Comparison of ENCODE assay signal across 8 mouse cellular contexts in the genomic region with DNA sequence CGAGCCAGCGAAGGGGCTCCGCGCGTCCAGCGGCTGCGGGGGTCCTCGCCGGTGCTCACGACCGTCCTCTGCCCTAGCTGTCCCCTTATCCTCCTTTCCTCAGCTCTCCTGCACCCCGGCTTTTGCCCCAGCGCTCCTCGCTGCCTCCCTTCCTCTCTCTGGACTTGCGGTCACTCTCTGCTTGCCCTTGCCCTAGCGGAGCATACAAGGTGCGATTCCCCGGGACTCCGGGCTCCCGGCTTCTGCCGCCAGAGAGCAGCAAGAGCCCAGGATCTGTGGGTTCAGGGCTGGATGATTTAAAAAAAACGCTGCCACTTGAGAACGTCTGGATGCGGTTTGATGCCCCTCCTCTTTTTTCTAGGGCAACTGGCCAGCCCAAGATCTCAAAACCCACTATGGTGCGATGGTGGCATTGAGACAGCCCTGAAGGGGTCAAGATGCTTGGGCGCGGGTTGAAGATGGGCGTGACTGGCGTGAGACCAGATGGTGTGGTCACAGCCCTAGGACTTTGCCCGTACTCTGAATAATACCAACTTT. TPM values are rescaled to one million over a fixed set of nuclear protein-coding genes. Genes with fewer than 3 reads are reported as not detected.
A peak's percentile ranks its signal among the peaks of the same experiment; 100 is the strongest.
DNase-seq lines count a peak whose midpoint lies in the region; ATAC-seq and TF ChIP-seq lines count a peak whose summit lies in the region.

No protein-coding gene starts in this region.

- under 1% methylated on average over 29 of the region's 30 CpGs for whole genome bisulfite sequencing in forebrain, embryonic 14.5 days
- WGBS in heart, embryonic 16.5 days = under 1% methylated on average over 30 of the region's 30 CpGs
- 1% methylated on average over 28 of the region's 30 CpGs for WGBS in liver, embryonic 14.5 days (ENCODE audit: insufficient replicate concordance)
- under 1% methylated on average over 21 of the region's 30 CpGs for WGBS in neural tube, embryonic 15.5 days

- peak; percentile 40; the same call in 1 of the 2 replicates for TF ChIP-seq CTCF in liver, embryonic 14.5 days (IDR thresholded peaks at IDR 0.05; ENCODE audit: low read depth)

- H3K4me2 ChIP-seq in forebrain, embryonic 14.5 days (ENCODE audit: low read length) = peak overlapping the region; percentile 68
- peak overlapping the region; percentile 82 for H3K4me2 ChIP-seq in heart, embryonic 16.5 days (ENCODE audit: low read depth, low read length)
- H3K4me2 ChIP-seq in liver, embryonic 14.5 days (ENCODE audit: low read depth) = peak overlapping the region; percentile 2; the same call in 1 of the 2 replicates
- peak overlapping the region; percentile 89 for H3K4me2 ChIP-seq in neural tube, embryonic 15.5 days

- peak; percentile 67; the same call in 1 of the 2 replicates for ATAC-seq in forebrain, embryonic 14.5 days
- ATAC-seq in heart, embryonic 16.5 days (replicated peaks; ENCODE audit: extremely low read depth, insufficient read depth, low FRiP score) = peak; percentile 90
- no peak for ATAC-seq in liver, embryonic 14.5 days (ENCODE audit: insufficient read depth)
- ATAC-seq in neural tube, embryonic 15.5 days (ENCODE audit: low FRiP score) = peak; percentile 86

- H3K4me3 ChIP-seq in forebrain, embryonic 14.5 days (ENCODE audit: low read depth, low read length) = peak overlapping the region; percentile 39
- H3K4me3 ChIP-seq in heart, embryonic 16.5 days (ENCODE audit: low read length) = peak overlapping the region; percentile 66
- peak overlapping the region; percentile 18 to 30 for H3K4me3 ChIP-seq in liver, embryonic 14.5 days (ENCODE audit: insufficient read depth in 1 of 2, low read depth in 2 of 2, low read length in 2 of 2)
- peak overlapping the region; percentile 47 for H3K4me3 ChIP-seq in neural tube, embryonic 15.5 days (replicated peaks)

- peak; percentile 85 for DNase-seq in 3134 (ENCODE audit: extremely low read depth, insufficient read length, low spot score)
- DNase-seq in adrenal gland, postnatal 25 days = peak; percentile 81
- peak; percentile 69 for DNase-seq in forebrain, embryonic 14.5 days (ENCODE audit: low spot score)
- peak; percentile 82 for DNase-seq in kidney, postnatal 14 days
- no peak for DNase-seq in liver, embryonic 14.5 days (ENCODE audit: low read depth in 3 of 3, low spot score in 3 of 3)
- no peak for DNase-seq in thymus, postnatal 0 days (ENCODE audit: low spot score)

- peak overlapping the region; percentile 32; the same call in 1 of the 2 replicates for H3K9ac ChIP-seq in forebrain, embryonic 14.5 days (ENCODE audit: low read length)
- peak overlapping the region; percentile 77 for H3K9ac ChIP-seq in heart, embryonic 16.5 days (ENCODE audit: low read length)
- H3K9ac ChIP-seq in liver, embryonic 14.5 days (replicated peaks) = no peak overlapping the region
- peak overlapping the region; percentile 37 for H3K9ac ChIP-seq in neural tube, embryonic 15.5 days (replicated peaks)

- no peaks in the 10 kb centered on the region for H3K4me1 ChIP-seq in forebrain, embryonic 14.5 days (ENCODE audit: control insufficient read depth, insufficient read depth, low read length)
- H3K4me1 ChIP-seq in heart, embryonic 16.5 days (ENCODE audit: control insufficient read depth, insufficient read depth, low read length) = 0 out of 2 replicates have a peak, but pooled peaks cover 3% of the 10 kb centered on the region
- H3K4me1 ChIP-seq in liver, embryonic 14.5 days (replicated peaks; ENCODE audit: control insufficient read depth in 2 of 2, insufficient read depth in 2 of 2, low read length in 1 of 2) = no peaks in the 10 kb centered on the region
- peaks cover 25% of the 10 kb centered on the region for H3K4me1 ChIP-seq in neural tube, embryonic 15.5 days

- H3K9me3 ChIP-seq in forebrain, embryonic 14.5 days (replicated peaks; ENCODE audit: control insufficient read depth, low read length) = no peaks in the 10 kb centered on the region
- H3K9me3 ChIP-seq in heart, embryonic 16.5 days (replicated peaks; ENCODE audit: control insufficient read depth, low read length) = no peaks in the 10 kb centered on the region
- H3K9me3 ChIP-seq in liver, embryonic 14.5 days (ENCODE audit: control insufficient read depth, low read length) = no peaks in the 10 kb centered on the region
- no peaks in the 10 kb centered on the region for H3K9me3 ChIP-seq in neural tube, embryonic 15.5 days (replicated peaks)

- no peaks in the 10 kb centered on the region for H3K36me3 ChIP-seq in forebrain, embryonic 14.5 days (ENCODE audit: control insufficient read depth, insufficient read depth, low read length)
- H3K36me3 ChIP-seq in heart, embryonic 16.5 days (ENCODE audit: control insufficient read depth, insufficient read depth) = no peaks in the 10 kb centered on the region
- no peaks in the 10 kb centered on the region for H3K36me3 ChIP-seq in liver, embryonic 14.5 days (replicated peaks; ENCODE audit: control insufficient read depth, insufficient read depth, low read depth)
- H3K36me3 ChIP-seq in neural tube, embryonic 15.5 days = no peaks in the 10 kb centered on the region

- no peak overlapping the region for H3K27ac ChIP-seq in forebrain, embryonic 14.5 days (ENCODE audit: low read depth, low read length)
- H3K27ac ChIP-seq in heart, embryonic 16.5 days (ENCODE audit: low read length) = 0 out of 2 replicates have a peak overlapping the region, but pooled peaks have one; percentile 21
- H3K27ac ChIP-seq in liver, embryonic 14.5 days = no peak overlapping the region
- H3K27ac ChIP-seq in neural tube, embryonic 15.5 days (replicated peaks) = no peak overlapping the region

- no peak for TF ChIP-seq EP300 in liver, embryonic 14.5 days (IDR thresholded peaks at IDR 0.05; ENCODE audit: low read depth)

- H3K27me3 ChIP-seq in forebrain, embryonic 14.5 days (replicated peaks; ENCODE audit: control insufficient read depth, insufficient read depth, low read length) = peaks cover 56% of the 10 kb centered on the region
- peaks cover 49% of the 10 kb centered on the region for H3K27me3 ChIP-seq in heart, embryonic 16.5 days (ENCODE audit: control insufficient read depth, insufficient read depth, low read length)
- peaks cover 49% of the 10 kb centered on the region for H3K27me3 ChIP-seq in liver, embryonic 14.5 days (ENCODE audit: control insufficient read depth, insufficient read depth, low read length)
- H3K27me3 ChIP-seq in neural tube, embryonic 15.5 days (replicated peaks) = peaks cover 72% of the 10 kb centered on the region

RNA-seq across cellular contexts. Expression of a gene that starts 0.6 kb away (rescaled TPM):
- 19.2 and 36.8 TPM in 2 replicates for total RNA-seq in adrenal gland, postnatal 25 days (2021)
- polyA plus RNA-seq in forebrain, embryonic 14.5 days (2014; fragmentation: Nextera tagmentation; extraction: Ambion mirVana) = not detected in 2 replicates
- 1.0 and 1.5 TPM in 2 replicates for polyA plus RNA-seq in heart, embryonic 16.5 days (2015; fragmentation: Nextera tagmentation; extraction: Ambion mirVana)
- 0.55 and 0.57 TPM in 2 replicates for polyA plus RNA-seq in liver, embryonic 14.5 days (2012; rRNA removed)
- 0.30 and 0.63 TPM in 2 replicates for polyA plus RNA-seq in liver, embryonic 14.5 days (2014; fragmentation: Nextera tagmentation; extraction: Ambion mirVana)
- polyA plus RNA-seq in neural tube, embryonic 15.5 days (2015; fragmentation: Nextera tagmentation; extraction: Ambion mirVana) = 0.83 and 0.92 TPM in 2 replicates
- polyA plus RNA-seq in thymus, postnatal 0 days (2015; fragmentation: Nextera tagmentation; extraction: Ambion mirVana) = 0.09 and 0.25 TPM in 2 replicates

Comparison
In these comparisons a context has a peak if more than half of its experiments do, and no peak if none do; other contexts are left out.
1. DNase-seq: peak in 3134 (single experiment), adrenal gland, postnatal 25 days (single experiment), forebrain, embryonic 14.5 days (single experiment) and kidney, postnatal 14 days (single experiment); none in liver, embryonic 14.5 days (0 of 3) and thymus, postnatal 0 days (single experiment).
2. H3K4me2 ChIP-seq: peak in every context shown above with its lines; median percentile 89 in neural tube, embryonic 15.5 days; 82 in heart, embryonic 16.5 days; 68 in forebrain, embryonic 14.5 days; 2 in liver, embryonic 14.5 days.
3. Peak in every context shown above with its lines, with median percentiles within 50 percentile points of each other: H3K4me3 ChIP-seq.